Mouse (Mus musculus) A20 (cell line): ENCODE data around the gene Suz12.

Experiments used
- DNase-seq: peaks from one replicate; pipeline ENCODE4 v3.0.0-alpha.2; 2011; ENCODE audit warnings: low read depth, low spot score

Suz12 gene

GRCm38 (mm10) chr11:80075608-80076277 is 82.8 kb downstream of the Suz12 start:
- DNase-seq = peak; percentile 40

- peak; percentile 62 for DNase-seq
These were observed 85.1 kb downstream of the Suz12 start for GRCm38 (mm10) chr11:80077784-80078545.

GRCm38 (mm10) chr11:80078831-80079230 is 85.9 kb downstream of the Suz12 start:
- peak; percentile 53 for DNase-seq

- peak; percentile 56 for DNase-seq
These were observed 86.8 kb downstream of the Suz12 start for GRCm38 (mm10) chr11:80079751-80080150.

- no peak for DNase-seq
These were observed 87.5 kb downstream of the Suz12 start for GRCm38 (mm10) chr11:80080381-80080825.

- DNase-seq = peak; percentile 97
These were observed 88.2 kb downstream of the Suz12 start, which contains the start of gene Crlf3 for GRCm38 (mm10) chr11:80080826-80081728. Crlf3 (minus strand) TSS chr11:80080991.

GRCm38 (mm10) chr11:80081786-80082319 is 88.9 kb downstream of the Suz12 start:
- no peak for DNase-seq
